Mouse (Mus musculus) heart, postnatal 10 days (tissue): ENCODE results near the gene Sec31b. TPM values are rescaled to one million over a fixed set of nuclear protein-coding genes. Genes with fewer than 3 reads are reported as not detected.

ENCODE experiments used
- DNase-seq, 2 experiments: peaks; one replicate each; pipeline ENCODE4 v3.0.0; 2021
- intact Hi-C: fragments of 180-260 bp; cut with DNase I; formaldehyde crosslinking; loops from one replicate; pipeline ENCODE4 v1.15.1; 2025
- total RNA-seq, 2 experiments: library from RNA; stranded (reverse); gene quantifications; 2 replicates each; pipeline ENCODE4 v1.2.3; 2021

The Sec31b gene
- total RNA-seq, 2 experiments from 2014 or later: 4.5 to 4.7 TPM

GRCm38 (mm10) chr19:44496511-44496910, 49.2 kb downstream of the Sec31b start:
- DNase-seq: no peak
- intact Hi-C loops: no loop called here

DNA sequence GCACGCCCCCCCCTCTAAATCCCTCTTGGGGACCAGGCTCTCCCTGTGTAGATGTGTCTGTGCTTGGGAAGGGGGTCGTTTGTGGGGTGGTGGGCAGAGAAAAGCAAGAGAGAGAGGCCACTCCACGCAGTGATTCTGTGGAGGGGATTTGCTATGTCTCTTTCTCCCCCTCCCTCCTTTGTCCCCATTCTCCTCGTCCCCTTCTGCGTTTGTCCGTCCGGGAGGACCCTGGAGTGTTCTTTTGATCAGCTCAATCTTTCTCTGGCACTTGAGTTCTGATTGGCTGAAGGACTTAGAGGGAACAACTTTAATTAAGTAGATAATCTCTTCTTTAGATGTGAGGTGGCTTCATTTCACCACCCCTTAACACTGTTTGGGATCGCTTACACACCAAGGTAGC, 52.5 kb downstream of the Sec31b start, which contains the start of gene Wnt8b:
TSS of gene Wnt8b (plus strand) at position 345 of the 400 bp plus-strand sequence.
- DNase-seq: no peak
- intact Hi-C loops: no loop called here

- intact Hi-C loops: no loop called here
- peak; percentile 24 to 47 for DNase-seq
These were observed 58.4 kb downstream of the Sec31b start for GRCm38 (mm10) chr19:44487266-44487665.

- DNase-seq: no peak
- intact Hi-C loops: loop anchor here (5.0 kb wide), 1 partner anchor 56 kb away; no protein-coding TSS in a partner anchor
These were observed 69.1 kb downstream of the Sec31b start for GRCm38 (mm10) chr19:44476541-44476940.

DNA sequence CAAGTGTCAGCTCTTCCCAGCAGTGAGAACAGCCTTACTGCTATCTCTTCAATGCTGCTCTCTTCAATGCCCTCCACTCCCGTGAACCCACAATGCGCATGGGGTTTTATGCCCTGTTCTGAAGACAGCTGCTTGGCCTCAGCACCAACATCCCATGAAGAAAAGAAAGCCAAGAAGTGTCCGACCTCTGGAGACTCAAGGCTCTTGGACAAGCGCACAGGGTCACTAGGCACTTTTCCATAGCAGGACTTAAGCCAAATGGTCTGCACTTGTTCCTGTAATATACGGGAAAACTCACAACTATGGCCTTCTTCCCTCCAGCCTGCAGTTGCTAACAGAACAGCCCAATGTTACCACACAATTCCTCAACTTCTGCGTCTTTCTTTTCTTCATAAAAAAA, 70.4 kb downstream of the Sec31b start:
- intact Hi-C loops: loop anchor here (5.0 kb wide), 1 partner anchor 57 kb away; no protein-coding TSS in a partner anchor
- peak in 1 of 2 experiments; percentile 26 for DNase-seq

- peak; percentile 84 to 91 for DNase-seq
- intact Hi-C loops: loop anchor here (5.0 kb wide), 2 partner anchors 68 to 102 kb away; no protein-coding TSS in a partner anchor
These were observed 71.5 kb downstream of the Sec31b start for GRCm38 (mm10) chr19:44474158-44474557.

Other genes starting within 250 kb of the Sec31b start
- gene Scd4, start 212.8 kb downstream of the Sec31b start, total RNA-seq: 10 to 100 TPM; 44.0 to 67.2 TPM
- 10 to 100 TPM; 19.7 to 30.1 TPM for gene Scd1, start 138.0 kb downstream of the Sec31b start, total RNA-seq
- gene Wnt8b, start 52.4 kb downstream of the Sec31b start, total RNA-seq: not detected
- not detected for gene Gm20538, start 7.0 kb upstream of the Sec31b start, total RNA-seq
- 1,000 to 10,000 TPM; 1,469 to 1,488 TPM for gene Ndufb8, start 9.6 kb upstream of the Sec31b start, total RNA-seq
- 10 to 100 TPM; 45.6 to 54.0 TPM for gene Hif1an, start 17.0 kb upstream of the Sec31b start, total RNA-seq
- gene Pax2, start 210.2 kb upstream of the Sec31b start, total RNA-seq: not detected